Mouse (Mus musculus) lung, postnatal 0 days (tissue): ENCODE measurements at regions not wholly inside any gene's neighbourhood (a gene's known extent, or its start where the extent isn't known, plus 50 kb on each side); places are given as distances from the start of the nearest gene placed in this dataset.

Experiments used
- ATAC-seq: fragments of 200-750 bp; cut with Nextera tagmentation; 2 replicates; pipeline ENCODE4 v1.8.0; 2017; ENCODE audit warnings: moderate library complexity
- DNase-seq: peaks from one replicate; pipeline ENCODE4 v3.0.0-alpha.2; 2016; ENCODE audit warnings: low spot score
- H3K27ac ChIP-seq: fragments of 300-500 bp; sonication (generic); 2 replicates; pipeline ENCODE4 v1.5.1; 2014; ENCODE audit warnings: antibody characterized with exemption, mild to moderate bottlenecking, low read length, mixed read lengths
- H3K27me3 ChIP-seq: fragments of 300-500 bp; sonication (generic); replicated peaks from 2 replicates; pipeline ENCODE4 v1.6.1; 2014; ENCODE audit warnings: low read length, mixed read lengths; ENCODE audit not compliant: insufficient read depth
- H3K36me3 ChIP-seq: fragments of 300-500 bp; sonication (generic); 2 replicates; pipeline ENCODE4 v1.6.1; 2014; ENCODE audit warnings: low read length, mixed read lengths; ENCODE audit not compliant: insufficient read depth
- H3K4me1 ChIP-seq: fragments of 300-500 bp; sonication (generic); 2 replicates; pipeline ENCODE4 v1.6.1; 2014; ENCODE audit warnings: antibody characterized with exemption, low read depth, low read length, mixed read lengths; ENCODE audit not compliant: insufficient read depth
- H3K4me2 ChIP-seq: fragments of 300-500 bp; sonication (generic); replicated peaks from 2 replicates; pipeline ENCODE4 v1.6.1; 2014; ENCODE audit warnings: low read depth, mild to moderate bottlenecking, low read length, moderate library complexity, mixed read lengths
- H3K4me3 ChIP-seq: fragments of 300-500 bp; sonication (generic); 2 replicates; pipeline ENCODE4 v1.5.1; 2014; ENCODE audit warnings: low read depth, low read length
- H3K9ac ChIP-seq: fragments of 300-500 bp; sonication (generic); replicated peaks from 2 replicates; pipeline ENCODE4 v1.6.1; 2014; ENCODE audit warnings: low read depth, mild to moderate bottlenecking
- H3K9me3 ChIP-seq: fragments of 300-500 bp; sonication (generic); 2 replicates; pipeline ENCODE4 v1.6.1; 2016; ENCODE audit warnings: low read length, mixed read lengths
- CTCF ChIP-seq: IDR thresholded peaks from 2 replicates; pipeline ENCODE4 v1.5.1; 2016; ENCODE audit warnings: antibody characterized with exemption, mild to moderate bottlenecking
- EP300 ChIP-seq: IDR thresholded peaks from 2 replicates; pipeline ENCODE4 v1.6.1; 2016; ENCODE audit warnings: antibody characterized with exemption, mild to moderate bottlenecking, control low read depth
- WGBS: fragments of 180-500 bp; shearing (Covaris S2); extraction: QIAGEN DNeasy Blood & Tissue Kit; methylation state at CpG from one replicate; pipeline ENCODE4 v1.1.7; 2014; 5-methylcytosine and 5-hydroxymethylcytosine counted together

- TF ChIP-seq CTCF: no peak
- H3K9me3 ChIP-seq: no peaks in the 10 kb centered on the region
- H3K9ac ChIP-seq: no peak overlapping the region
- no peak overlapping the region for H3K27ac ChIP-seq
- no peak overlapping the region for H3K4me2 ChIP-seq
- H3K36me3 ChIP-seq: no peaks in the 10 kb centered on the region
- WGBS: 46% methylated on average over 4 of the region's 4 CpGs
- H3K27me3 ChIP-seq: no peaks in the 10 kb centered on the region
- no peak overlapping the region for H3K4me3 ChIP-seq
- ATAC-seq (no peak), DNase-seq (no peak)
- H3K4me1 ChIP-seq: peaks cover 5% of the 10 kb centered on the region
These were observed 50.8 kb upstream of the Olfm1 start for GRCm38 (mm10) chr2:28141975-28142374.

- H3K4me2 ChIP-seq: no peak overlapping the region
- ATAC-seq (no peak), DNase-seq (no peak)
- TF ChIP-seq EP300 (no peak), CTCF (no peak)
- no peak overlapping the region for H3K27ac ChIP-seq
- no peak overlapping the region for H3K9ac ChIP-seq
- H3K36me3 ChIP-seq: no peaks in the 10 kb centered on the region
- no peak overlapping the region for H3K4me3 ChIP-seq
- no peaks in the 10 kb centered on the region for H3K27me3 ChIP-seq
- WGBS: 45% methylated on average over 4 of the region's 4 CpGs
- H3K9me3 ChIP-seq: no peaks in the 10 kb centered on the region
- peaks cover 5% of the 10 kb centered on the region for H3K4me1 ChIP-seq
These were observed 51.2 kb upstream of the Olfm1 start for GRCm38 (mm10) chr2:28141556-28141955.

- 26% methylated on average over 6 of the region's 6 CpGs for WGBS
- Histone ChIP-seq H3K4me1 (peaks cover 5% of the 10 kb centered on the region), H3K27ac (no peak overlapping the region), H3K4me2 (no peak overlapping the region), H3K27me3 (no peaks in the 10 kb centered on the region), H3K9me3 (no peaks in the 10 kb centered on the region), H3K4me3 (no peak overlapping the region), H3K9ac (no peak overlapping the region), H3K36me3 (no peaks in the 10 kb centered on the region)
- DNase-seq (peak; percentile 68), ATAC-seq (peak; percentile 72)
- TF ChIP-seq EP300: no peak
- no peak for TF ChIP-seq CTCF
These were observed 53.9 kb upstream of the Fcnb start for GRCm38 (mm10) chr2:28138583-28138982.

GRCm38 (mm10) chr2:28134605-28135004 lies 49.9 kb upstream of the Fcnb start:
- TF ChIP-seq CTCF (no peak), EP300 (no peak)
- no peak overlapping the region for H3K4me2 ChIP-seq
- DNase-seq: no peak
- H3K4me1 ChIP-seq: peaks cover 5% of the 10 kb centered on the region
- H3K9me3 ChIP-seq: no peaks in the 10 kb centered on the region
- WGBS: 100% methylated on average over 1 of the region's 1 CpGs
- no peak overlapping the region for H3K9ac ChIP-seq
- ATAC-seq: no peak
- H3K27ac ChIP-seq: no peak overlapping the region
- H3K4me3 ChIP-seq: no peak overlapping the region
- H3K27me3 ChIP-seq: no peaks in the 10 kb centered on the region
- H3K36me3 ChIP-seq: no peaks in the 10 kb centered on the region
